ENCODE assay signal across 8 mouse cellular contexts in the genomic region with DNA sequence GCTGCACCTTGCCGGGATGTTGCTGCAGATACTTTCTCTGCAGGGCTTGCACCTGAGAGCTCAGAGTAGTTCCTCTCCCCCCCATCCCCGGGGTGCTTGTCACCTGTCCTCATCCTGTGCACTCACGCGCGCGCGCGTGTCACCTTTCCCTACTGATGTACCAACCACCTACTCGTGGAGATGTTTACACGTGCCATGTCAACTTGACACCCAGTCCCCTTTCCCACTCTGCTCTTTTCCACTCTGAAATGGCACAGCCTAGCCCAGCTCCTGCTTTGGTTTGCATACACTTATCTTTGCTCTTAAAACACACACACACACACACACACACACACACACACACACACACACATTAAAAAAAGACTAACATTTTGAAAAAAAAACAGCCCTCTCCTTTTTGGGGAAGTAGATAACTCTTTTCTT. TPM values are rescaled to one million over a fixed set of nuclear protein-coding genes. Genes with fewer than 3 reads are reported as not detected.
DNase-seq lines count a peak whose midpoint lies in the region; ATAC-seq lines count a peak whose summit lies in the region.

No protein-coding gene starts in this region.

- H3K27ac ChIP-seq in heart, embryonic 11.5 days (ENCODE audit: low read depth, low read length), result no peak overlapping the region
- no peak overlapping the region for H3K27ac ChIP-seq in embryonic facial prominence, embryonic 14.5 days (replicated peaks; ENCODE audit: low read depth, low read length)
- H3K27ac ChIP-seq in intestine, embryonic 16.5 days (ENCODE audit: low read length), result no peak overlapping the region
- no peak overlapping the region for H3K27ac ChIP-seq in stomach, embryonic 14.5 days (ENCODE audit: low read length)

- H3K9me3 ChIP-seq in heart, embryonic 11.5 days (replicated peaks; ENCODE audit: control insufficient read depth, low read length), result no peaks in the 10 kb centered on the region
- H3K9me3 ChIP-seq in embryonic facial prominence, embryonic 14.5 days (ENCODE audit: control insufficient read depth, low read length), result no peaks in the 10 kb centered on the region
- no peaks in the 10 kb centered on the region for H3K9me3 ChIP-seq in intestine, embryonic 16.5 days (ENCODE audit: control insufficient read depth, low read length)
- H3K9me3 ChIP-seq in stomach, embryonic 14.5 days (ENCODE audit: control insufficient read depth, low read depth, low read length), result no peaks in the 10 kb centered on the region

- H3K27me3 ChIP-seq in heart, embryonic 11.5 days (ENCODE audit: control insufficient read depth, insufficient read depth, low read length), result no peaks in the 10 kb centered on the region
- peaks cover 7% of the 10 kb centered on the region for H3K27me3 ChIP-seq in embryonic facial prominence, embryonic 14.5 days (replicated peaks; ENCODE audit: control insufficient read depth, insufficient read depth, low read length)
- no peaks in the 10 kb centered on the region for H3K27me3 ChIP-seq in intestine, embryonic 16.5 days (replicated peaks; ENCODE audit: control insufficient read depth, insufficient read depth, low read length)
- H3K27me3 ChIP-seq in stomach, embryonic 14.5 days (ENCODE audit: control insufficient read depth, insufficient read depth, low read length), result no peaks in the 10 kb centered on the region

- peak overlapping the region; percentile 79 for H3K4me3 ChIP-seq in heart, embryonic 11.5 days (ENCODE audit: low read depth, low read length)
- H3K4me3 ChIP-seq in embryonic facial prominence, embryonic 14.5 days (ENCODE audit: low read depth, low read length), result peak overlapping the region; percentile 78
- H3K4me3 ChIP-seq in intestine, embryonic 16.5 days (ENCODE audit: low read length), result peak overlapping the region; percentile 74
- H3K4me3 ChIP-seq in stomach, embryonic 14.5 days (ENCODE audit: low read depth, low read length), result peak overlapping the region; percentile 50

- no peaks in the 10 kb centered on the region for H3K36me3 ChIP-seq in heart, embryonic 11.5 days (ENCODE audit: control insufficient read depth, insufficient read depth, low read length)
- H3K36me3 ChIP-seq in embryonic facial prominence, embryonic 14.5 days (ENCODE audit: control insufficient read depth, insufficient read depth, low read length), result no peaks in the 10 kb centered on the region
- no peaks in the 10 kb centered on the region for H3K36me3 ChIP-seq in intestine, embryonic 16.5 days (ENCODE audit: control insufficient read depth, insufficient read depth, low read length)
- H3K36me3 ChIP-seq in stomach, embryonic 14.5 days (ENCODE audit: control insufficient read depth, insufficient read depth, low read length), result no peaks in the 10 kb centered on the region

- 0 out of 2 replicates have a peak, but pooled peaks have one; percentile 7 for ATAC-seq in heart, embryonic 11.5 days (replicated peaks; ENCODE audit: insufficient number of reproducible peaks, low FRiP score, low TSS enrichment)
- ATAC-seq in embryonic facial prominence, embryonic 14.5 days (ENCODE audit: low read depth), result 0 out of 2 replicates have a peak, but pooled peaks have one; percentile 3
- peak; percentile 4; the same call in 1 of the 2 replicates for ATAC-seq in intestine, embryonic 16.5 days
- 0 out of 2 replicates have a peak, but pooled peaks have one; percentile 8 for ATAC-seq in megakaryocyte, adult 5-6 weeks (ENCODE audit: poor library complexity, severe bottlenecking)
- no peak for ATAC-seq in stomach, embryonic 14.5 days (ENCODE audit: insufficient number of reproducible peaks, insufficient read depth, low FRiP score, low read depth)
- ATAC-seq in megakaryocyte progenitor cell, adult 5-6 weeks (replicated peaks; ENCODE audit: poor library complexity), result no peak

- WGBS in heart, embryonic 11.5 days (ENCODE audit: insufficient replicate concordance), result 4% methylated on average over 10 of the region's 10 CpGs
- 1% methylated on average over 9 of the region's 10 CpGs for WGBS in embryonic facial prominence, embryonic 14.5 days
- WGBS in intestine, embryonic 16.5 days, result 3% methylated on average over 10 of the region's 10 CpGs
- 1% methylated on average over 10 of the region's 10 CpGs for WGBS in stomach, embryonic 14.5 days

- H3K4me2 ChIP-seq in heart, embryonic 11.5 days, result peak overlapping the region; percentile 94
- peak overlapping the region; percentile 97 for H3K4me2 ChIP-seq in embryonic facial prominence, embryonic 14.5 days (ENCODE audit: low read depth, low read length)
- peak overlapping the region; percentile 98 for H3K4me2 ChIP-seq in intestine, embryonic 16.5 days (ENCODE audit: low read depth, low read length)
- peak overlapping the region; percentile 70 for H3K4me2 ChIP-seq in stomach, embryonic 14.5 days (replicated peaks; ENCODE audit: low read depth, low read length)

- peaks cover 10% of the 10 kb centered on the region for H3K4me1 ChIP-seq in heart, embryonic 11.5 days (ENCODE audit: control insufficient read depth, insufficient read depth, low read length)
- H3K4me1 ChIP-seq in embryonic facial prominence, embryonic 14.5 days (ENCODE audit: control insufficient read depth, insufficient read depth, low read length), result peaks cover 5% of the 10 kb centered on the region
- H3K4me1 ChIP-seq in intestine, embryonic 16.5 days (ENCODE audit: control insufficient read depth, insufficient read depth, low read length), result peaks cover 4% of the 10 kb centered on the region; the same call in 1 of the 2 replicates
- H3K4me1 ChIP-seq in stomach, embryonic 14.5 days (ENCODE audit: control insufficient read depth, insufficient read depth, low read length), result no peaks in the 10 kb centered on the region

- no peak for DNase-seq in heart, adult 9 months (ENCODE audit: low spot score in 2 of 2)
- peak; percentile 26 for DNase-seq in ES-CJ7 (ENCODE audit: low read depth, low spot score)
- DNase-seq in embryonic facial prominence, embryonic 14.5 days (ENCODE audit: low spot score), result no peak

- peak overlapping the region; percentile 77 for H3K9ac ChIP-seq in heart, embryonic 11.5 days (ENCODE audit: low read depth, low read length)
- H3K9ac ChIP-seq in embryonic facial prominence, embryonic 14.5 days (ENCODE audit: low read depth, low read length), result peak overlapping the region; percentile 74
- peak overlapping the region; percentile 70; the same call in 1 of the 2 replicates for H3K9ac ChIP-seq in intestine, embryonic 16.5 days (ENCODE audit: low read depth, low read length)
- H3K9ac ChIP-seq in stomach, embryonic 14.5 days (replicated peaks; ENCODE audit: low read depth, low read length), result 0 out of 2 replicates have a peak overlapping the region, but pooled peaks have one; percentile 18

RNA-seq across cellular contexts. Expression of gene Actr3b, which starts 0.6 kb away (rescaled TPM):
- 37.4 and 42.5 TPM in 2 replicates for polyA plus RNA-seq in heart, embryonic 11.5 days (2014; fragmentation: Nextera tagmentation; extraction: Ambion mirVana)
- polyA plus RNA-seq in embryonic facial prominence, embryonic 14.5 days (2014; fragmentation: Nextera tagmentation; extraction: Ambion mirVana), result 7.6 and 9.3 TPM in 2 replicates
- polyA plus RNA-seq in intestine, embryonic 16.5 days (2015; fragmentation: Nextera tagmentation; extraction: Ambion mirVana), result 1.7 and 2.6 TPM in 2 replicates
- 0.07 TPM in 1 of 2 replicates, not detected in the other for total RNA-seq in megakaryocyte, adult 5-6 weeks (2015)
- not detected in 2 replicates for total RNA-seq in megakaryocyte, adult 5-6 weeks (2017)
- 4.4 and 4.5 TPM in 2 replicates for polyA plus RNA-seq in stomach, embryonic 14.5 days (2014; fragmentation: Nextera tagmentation; extraction: Ambion mirVana)
- 0.78 TPM in 1 of 2 replicates, not detected in the other for total RNA-seq in megakaryocyte progenitor cell, adult 5-6 weeks (2015)
- 0.14 and 0.54 TPM in 2 replicates for total RNA-seq in megakaryocyte progenitor cell, adult 5-6 weeks (2017)

RNA-seq across cellular contexts. Expression of gene Xrcc2, which starts 54.8 kb away (rescaled TPM):
- polyA plus RNA-seq in heart, embryonic 11.5 days (2014; fragmentation: Nextera tagmentation; extraction: Ambion mirVana), result 10.0 and 11.1 TPM in 2 replicates
- 3.6 and 4.1 TPM in 2 replicates for polyA plus RNA-seq in embryonic facial prominence, embryonic 14.5 days (2014; fragmentation: Nextera tagmentation; extraction: Ambion mirVana)
- polyA plus RNA-seq in intestine, embryonic 16.5 days (2015; fragmentation: Nextera tagmentation; extraction: Ambion mirVana), result 4.3 and 4.4 TPM in 2 replicates
- total RNA-seq in megakaryocyte, adult 5-6 weeks (2015), result 6.6 and 8.1 TPM in 2 replicates
- 6.8 and 8.2 TPM in 2 replicates for total RNA-seq in megakaryocyte, adult 5-6 weeks (2017)
- polyA plus RNA-seq in stomach, embryonic 14.5 days (2014; fragmentation: Nextera tagmentation; extraction: Ambion mirVana), result 9.3 and 13.2 TPM in 2 replicates
- total RNA-seq in megakaryocyte progenitor cell, adult 5-6 weeks (2015), result 9.8 and 13.1 TPM in 2 replicates
- total RNA-seq in megakaryocyte progenitor cell, adult 5-6 weeks (2017), result 14.9 and 15.8 TPM in 2 replicates

Comparison
In these comparisons a context has a peak if more than half of its experiments do, and no peak if none do; other contexts are left out.
1. ATAC-seq: peak in heart, embryonic 11.5 days (single experiment), embryonic facial prominence, embryonic 14.5 days (single experiment), intestine, embryonic 16.5 days (single experiment) and megakaryocyte, adult 5-6 weeks (single experiment); none in stomach, embryonic 14.5 days (single experiment) and megakaryocyte progenitor cell, adult 5-6 weeks (single experiment).
2. H3K9ac ChIP-seq: peak in every context shown above with its lines; median percentile 77 in heart, embryonic 11.5 days; 74 in embryonic facial prominence, embryonic 14.5 days; 70 in intestine, embryonic 16.5 days; 18 in stomach, embryonic 14.5 days.
3. Peak in every context shown above with its lines, with median percentiles within 50 percentile points of each other: H3K4me2 ChIP-seq and H3K4me3 ChIP-seq.